Mouse (Mus musculus) ES-E14 (cell line): ENCODE data around the gene Rbm45. TPM values are rescaled to one million over a fixed set of nuclear protein-coding genes. Genes with fewer than 3 reads are reported as not detected.

ENCODE experiments used
- DNase-seq: peaks from one replicate; pipeline ENCODE4 v3.0.0-alpha.2; 2013; ENCODE audit warnings: low read depth, low spot score
- H3K27ac ChIP-seq: 2 replicates; pipeline ENCODE4 v1.5.1; 2012; ENCODE audit warnings: low read depth, mild to moderate bottlenecking, low read length, moderate library complexity, mixed read lengths; ENCODE audit not compliant: poor library complexity, insufficient read depth, severe bottlenecking
- H3K36me3 ChIP-seq: 2 replicates; pipeline ENCODE4 v1.6.1; 2012; ENCODE audit warnings: mild to moderate bottlenecking, low read length, moderate library complexity, mixed read lengths; ENCODE audit not compliant: control insufficient read depth, poor library complexity, insufficient read depth, severe bottlenecking
- H3K4me1 ChIP-seq, 2 experiments: fragments of 150-350 bp in 1 of 2; sonication (generic) in 1 of 2; 2 replicates each; pipeline ENCODE4 v1.6.1; 2012; ENCODE audit warnings: low read length in 2 of 2, mild to moderate bottlenecking in 1 of 2, mixed read lengths in 1 of 2; ENCODE audit not compliant: control insufficient read depth in 2 of 2, insufficient read depth in 2 of 2, poor library complexity in 1 of 2
- H3K4me3 ChIP-seq, 2 experiments: fragments of 150-350 bp in 1 of 2; sonication (generic) in 1 of 2; 2 replicates each; pipeline ENCODE4 v1.5.1; 2012; ENCODE audit warnings: low read length in 2 of 2, low read depth in 1 of 2, mild to moderate bottlenecking in 1 of 2, mixed read lengths in 1 of 2; ENCODE audit not compliant: insufficient read depth in 1 of 2, poor library complexity in 1 of 2, severe bottlenecking in 1 of 2
- H3K9ac ChIP-seq: 2 replicates; pipeline ENCODE4 v1.6.1; 2012; ENCODE audit warnings: low read depth, mild to moderate bottlenecking, low read length, mixed read lengths; ENCODE audit not compliant: poor library complexity, insufficient read depth, severe bottlenecking
- H3K9me3 ChIP-seq: fragments of 150-350 bp; sonication (generic); 2 replicates; pipeline ENCODE4 v1.6.1; 2012; ENCODE audit warnings: low read depth, mild to moderate bottlenecking, low read length; ENCODE audit not compliant: control insufficient read depth, insufficient read depth
- CHD2 ChIP-seq: IDR thresholded peaks from 2 replicates; pipeline ENCODE4 v1.6.1; 2014; ENCODE audit warnings: mild to moderate bottlenecking, low read depth, low read length, inconsistent platforms
- HCFC1 ChIP-seq: IDR thresholded peaks from 2 replicates; pipeline ENCODE4 v1.6.1; 2012; ENCODE audit warnings: low read length, inconsistent platforms, borderline replicate concordance; ENCODE audit not compliant: insufficient read depth
- MAFK ChIP-seq: IDR thresholded peaks from 2 replicates; pipeline ENCODE4 v1.6.1; 2014; ENCODE audit warnings: mild to moderate bottlenecking, low read depth, low read length, inconsistent platforms; ENCODE audit not compliant: insufficient read depth
- ZC3H11A ChIP-seq: IDR thresholded peaks from 2 replicates; pipeline ENCODE4 v1.6.1; 2012; ENCODE audit warnings: low read depth, mild to moderate bottlenecking, inconsistent platforms, low read length, borderline replicate concordance
- ZNF384 ChIP-seq: IDR thresholded peaks from 2 replicates; pipeline ENCODE4 v1.6.1; 2012; ENCODE audit warnings: low read depth, low read length, inconsistent platforms
- in situ Hi-C, 2 experiments: fragments of 600-800 bp; cut with MboI; formaldehyde crosslinking; loops; one replicate each; pipeline ENCODE4 v1.15.1; 2025; ENCODE audit warnings: low sequenced_read_pairs in 2 of 2, inconsistent platforms in 1 of 2; ENCODE audit not compliant: unreplicated experiment in 2 of 2
- total RNA-seq: library from RNA; depleted of rRNA; stranded (reverse); fragments of 300-350 nt; gene quantifications from 2 replicates; pipeline ENCODE4 v1.2.3, GENCODE M21; 2012

The Rbm45 gene
- total RNA-seq, 1 experiment: 35.3 TPM

DNA sequence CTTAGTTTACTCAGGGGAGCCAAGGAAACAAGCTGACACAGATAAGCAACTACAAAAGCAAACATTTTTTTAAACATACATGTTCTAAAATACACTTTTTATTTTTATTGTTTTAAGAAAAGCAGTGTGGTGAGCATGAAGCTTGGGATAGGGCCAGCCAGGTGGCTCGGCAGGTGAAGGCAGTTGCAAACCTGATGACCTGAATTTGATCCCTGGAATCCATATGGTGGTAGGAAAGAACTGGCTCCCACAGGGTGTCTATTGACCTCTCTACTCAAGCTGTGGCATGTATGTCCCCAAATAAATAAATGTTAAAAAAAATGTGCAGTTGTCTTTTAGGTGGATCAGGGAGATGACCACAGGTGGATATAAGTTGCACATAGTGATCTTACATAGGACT is 39.7 kb downstream of the Rbm45 start:
- in situ Hi-C loops: no loop called here

DNA sequence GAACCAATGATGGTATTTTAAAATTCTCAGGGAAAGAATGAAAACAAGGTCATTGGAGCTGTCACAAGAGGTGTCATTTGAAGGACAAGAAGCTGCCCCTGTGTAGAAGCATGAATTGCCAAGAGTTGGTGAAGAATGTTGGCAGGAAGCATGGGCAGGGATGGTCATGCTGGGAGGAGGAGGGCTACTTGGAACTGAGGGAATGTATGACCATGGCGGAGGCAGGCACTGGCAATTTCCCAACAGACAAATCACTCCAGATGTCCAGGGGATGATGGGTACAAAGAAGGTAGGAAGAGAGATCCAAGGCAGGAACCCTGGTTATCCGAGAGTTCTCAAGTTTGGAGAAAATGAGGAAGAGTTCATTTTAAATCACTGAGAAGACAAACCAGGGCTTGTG is 40.2 kb downstream of the Rbm45 start:
- DNase-seq: no peak
- no peak overlapping the region for H3K9ac ChIP-seq

More for the DNA sequence above, 39.7 kb downstream of the Rbm45 start:
- no peak for TF ChIP-seq CHD2
- TF ChIP-seq ZNF384: no peak
- Histone ChIP-seq H3K4me1 (0 out of 4 replicates have a peak, but pooled peaks cover 0 to 2% of the 10 kb centered on the region in 2 experiments), H3K4me3 (no peak overlapping the region), H3K9ac (no peak overlapping the region), H3K36me3 (no peaks in the 10 kb centered on the region), H3K27ac (no peak overlapping the region), H3K9me3 (no peaks in the 10 kb centered on the region)
- DNase-seq: no peak

GRCm38 (mm10) chr2:76412924-76413323 is 43.1 kb downstream of the Rbm45 start:
- no peaks in the 10 kb centered on the region for H3K36me3 ChIP-seq
- no peak overlapping the region for H3K27ac ChIP-seq
- no peak overlapping the region for H3K9ac ChIP-seq
- no peaks in the 10 kb centered on the region for H3K4me1 ChIP-seq
- no peak overlapping the region for H3K4me3 ChIP-seq
- in situ Hi-C loops: no loop called here
- no peak for DNase-seq
- TF ChIP-seq CHD2: no peak
- TF ChIP-seq ZNF384: no peak
- TF ChIP-seq HCFC1: no peak
- TF ChIP-seq MAFK: no peak
- no peak for TF ChIP-seq ZC3H11A
- H3K9me3 ChIP-seq: no peaks in the 10 kb centered on the region

More for the DNA sequence above, 40.2 kb downstream of the Rbm45 start:
- H3K4me1 ChIP-seq: 0 out of 4 replicates have a peak, but pooled peaks cover 0 to 2% of the 10 kb centered on the region in 2 experiments
- no peak overlapping the region for H3K27ac ChIP-seq
- H3K36me3 ChIP-seq: no peaks in the 10 kb centered on the region
- H3K4me3 ChIP-seq: no peak overlapping the region
- TF ChIP-seq ZNF384: no peak
- TF ChIP-seq ZC3H11A: no peak
- TF ChIP-seq CHD2: no peak
- TF ChIP-seq MAFK: no peak
- TF ChIP-seq HCFC1: no peak
- in situ Hi-C loops: no loop called here
- no peaks in the 10 kb centered on the region for H3K9me3 ChIP-seq

GRCm38 (mm10) chr2:76417446-76418141 is 47.8 kb downstream of the Rbm45 start:
- H3K9me3 ChIP-seq: no peaks in the 10 kb centered on the region
- in situ Hi-C loops: no loop called here
- TF ChIP-seq ZNF384 (no peak), ZC3H11A (no peak), HCFC1 (no peak), CHD2 (no peak), MAFK (no peak)
- H3K4me1 ChIP-seq: no peaks in the 10 kb centered on the region
- H3K36me3 ChIP-seq: no peaks in the 10 kb centered on the region
- no peak overlapping the region for H3K9ac ChIP-seq
- no peak overlapping the region for H3K4me3 ChIP-seq
- DNase-seq: no peak
- no peak overlapping the region for H3K27ac ChIP-seq

GRCm38 (mm10) chr2:76418142-76418518 is 48.3 kb downstream of the Rbm45 start:
- Histone ChIP-seq H3K36me3 (no peaks in the 10 kb centered on the region), H3K9ac (no peak overlapping the region), H3K27ac (no peak overlapping the region), H3K9me3 (no peaks in the 10 kb centered on the region), H3K4me3 (no peak overlapping the region), H3K4me1 (no peaks in the 10 kb centered on the region)
- in situ Hi-C loops: no loop called here
- DNase-seq: no peak
- TF ChIP-seq HCFC1: no peak
- TF ChIP-seq MAFK: no peak
- TF ChIP-seq ZNF384: no peak
- no peak for TF ChIP-seq ZC3H11A
- TF ChIP-seq CHD2: no peak
